Mouse (Mus musculus) c-Kit-positive CD71-positive TER-119-positive erythroid progenitor cells, embryonic 14.5 days (primary cell): Measurements from ENCODE around the gene Nipsnap1.

Source experiments
- DNase-seq: peaks from one replicate; pipeline ENCODE4 v3.0.0-alpha.2; 2013; ENCODE audit warnings: low spot score

Nipsnap1 gene

DNA sequence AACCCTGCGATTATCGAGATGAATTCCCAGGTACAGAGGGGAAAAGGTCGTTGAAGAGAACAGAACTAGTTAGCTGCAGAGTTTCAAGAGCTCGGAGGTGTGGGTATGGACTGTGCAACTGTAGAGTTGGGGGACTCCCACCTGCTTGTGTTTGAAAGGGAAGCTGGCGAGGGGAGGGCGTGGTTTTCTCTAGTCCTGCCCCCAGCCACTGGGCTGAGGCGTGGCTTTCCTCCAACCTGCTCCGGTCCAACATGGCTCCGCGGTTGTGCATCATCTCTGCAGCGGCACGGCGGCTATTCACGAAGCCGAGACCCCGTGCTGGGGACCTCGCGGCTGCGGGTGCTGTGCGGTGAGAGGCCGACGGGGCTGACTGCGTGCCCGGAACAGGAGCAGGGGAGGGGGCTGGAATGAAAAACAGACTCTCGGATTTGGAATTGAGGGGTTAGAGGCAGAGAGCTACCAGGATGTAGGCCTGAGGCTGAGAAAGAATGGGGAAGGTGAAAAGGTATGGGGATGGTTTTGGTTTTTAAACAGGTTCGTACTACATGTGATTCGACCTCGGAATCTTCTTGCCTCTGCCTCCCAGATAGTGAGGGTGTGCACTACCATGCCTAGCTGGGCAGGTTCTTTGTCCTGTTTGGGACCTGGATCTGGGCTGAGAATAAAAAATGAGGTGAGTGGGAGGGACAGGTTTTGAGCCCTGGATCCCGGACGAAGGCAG lies at the start of gene Nipsnap1:
Nipsnap1 (plus strand) TSS at position 197 of the 721 bp plus-strand sequence.
- peak; percentile 69 for DNase-seq

DNA sequence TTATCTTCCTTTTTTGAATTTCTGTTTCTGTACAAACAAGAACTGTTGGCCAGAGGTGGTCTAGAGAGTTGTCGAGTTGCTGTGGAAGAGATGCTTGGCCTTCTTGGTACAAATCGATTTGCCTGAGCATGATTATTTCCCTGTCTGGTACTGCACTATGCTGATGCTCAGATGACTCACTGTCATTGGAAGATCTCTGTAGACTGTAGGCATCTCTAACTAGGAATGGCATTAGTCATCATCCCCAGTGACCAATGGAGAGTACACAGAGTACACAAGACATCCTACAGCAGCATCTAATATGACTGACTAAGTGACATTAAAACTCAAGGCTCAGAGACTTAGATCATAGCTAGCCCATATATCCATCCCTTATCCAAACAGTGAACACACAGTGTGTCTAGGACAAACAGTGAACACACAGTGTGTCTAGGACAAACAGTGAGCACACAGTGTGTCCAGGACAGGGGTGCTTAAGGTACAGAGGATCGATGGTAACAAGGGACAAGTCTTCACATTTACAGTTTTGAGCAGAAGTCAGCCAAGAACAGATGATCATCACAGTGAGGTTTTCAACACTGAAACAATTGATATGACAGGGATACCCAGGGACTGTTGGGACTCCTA lies 47.5 kb upstream of the Nipsnap1 start:
- DNase-seq, result no peak

DNA sequence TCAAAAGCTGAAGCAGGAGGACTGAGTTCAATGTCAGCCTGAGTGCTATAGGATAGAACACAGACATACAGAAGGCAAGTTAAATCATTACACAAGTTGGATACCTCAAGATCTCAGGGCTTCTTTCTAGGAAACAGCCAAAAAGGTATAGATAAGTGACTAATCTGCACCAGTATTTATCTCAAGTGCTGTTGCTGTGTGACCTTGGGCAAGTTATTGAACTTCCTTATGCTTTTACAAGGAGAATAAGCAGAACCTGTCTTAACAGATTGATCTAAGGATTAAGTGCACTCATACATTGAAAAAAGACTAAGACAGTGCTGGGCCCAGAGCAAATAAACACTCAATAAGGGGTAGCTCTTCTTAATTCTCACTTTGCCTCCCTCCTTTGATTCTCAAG lies 46.4 kb upstream of the Nipsnap1 start:
- no peak for DNase-seq

DNA sequence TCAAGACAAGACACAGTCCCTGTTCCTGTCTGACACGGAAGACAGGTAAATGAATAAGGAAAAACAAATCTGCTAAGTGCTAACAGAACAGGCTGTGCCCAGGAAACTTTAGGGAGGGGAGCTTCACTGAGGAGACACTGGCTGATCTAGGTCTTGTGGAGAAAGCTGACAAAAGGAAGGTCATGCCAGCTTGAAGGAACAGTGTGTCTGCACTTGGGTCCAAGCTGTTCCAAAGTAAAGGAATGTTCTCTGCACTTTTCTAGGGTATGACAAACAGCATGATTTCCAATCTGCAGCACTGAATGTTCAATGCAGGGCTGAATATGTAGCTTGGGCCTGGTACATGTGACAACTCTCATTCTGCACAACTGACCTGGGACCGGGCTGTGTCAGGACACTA lies 45.8 kb upstream of the Nipsnap1 start:
- DNase-seq, result no peak

DNA sequence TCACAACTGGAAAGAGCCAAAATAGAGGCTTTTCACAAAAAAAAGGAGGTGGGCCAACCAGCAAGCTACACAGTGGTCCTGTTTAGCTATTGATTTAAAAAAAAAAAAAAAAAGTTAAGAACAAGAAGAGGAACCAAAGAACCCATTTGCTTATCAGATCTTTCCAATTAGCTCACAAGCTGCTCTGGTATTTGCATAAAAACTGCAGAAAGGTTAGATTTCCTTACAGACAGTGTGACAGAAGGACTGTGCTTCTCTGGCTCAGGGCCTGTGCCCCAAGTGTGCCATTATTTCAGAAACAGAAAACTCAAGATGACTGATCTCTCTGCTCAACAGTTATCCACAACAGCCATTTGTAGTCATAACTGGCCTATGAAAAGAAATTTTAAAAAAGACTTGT lies 42.7 kb upstream of the Nipsnap1 start:
- no peak for DNase-seq

DNA sequence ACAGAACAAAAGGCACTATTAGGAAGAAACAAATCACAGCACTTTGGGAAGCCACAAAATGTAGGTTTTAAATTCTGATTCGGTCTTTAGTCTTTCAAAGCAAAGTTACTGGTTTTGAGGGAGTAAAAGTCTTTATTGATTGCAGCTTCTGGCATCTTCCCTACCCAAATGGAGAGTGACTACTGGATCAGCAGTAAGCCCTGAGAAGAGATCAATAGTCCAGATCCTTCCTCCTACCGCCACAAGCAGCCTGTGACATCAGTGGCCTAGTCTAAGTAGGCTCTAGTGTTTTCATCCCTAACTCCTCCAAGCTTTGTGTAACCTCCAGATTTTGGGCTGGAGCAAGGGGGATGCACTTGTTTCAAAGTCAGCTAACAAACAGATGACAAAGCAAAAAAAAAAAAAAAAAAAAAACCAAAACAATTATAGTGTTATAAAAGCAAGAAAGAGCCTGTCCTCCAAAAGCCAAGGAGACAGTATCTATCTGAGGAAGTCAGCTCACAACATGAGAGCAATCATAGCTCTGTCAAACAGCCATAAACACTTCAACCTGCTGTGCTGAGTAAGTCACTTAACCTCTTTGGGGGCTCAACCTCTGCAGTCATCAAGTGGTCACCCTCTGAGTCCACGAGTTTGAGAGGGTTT lies 40.3 kb upstream of the Nipsnap1 start:
- no peak for DNase-seq

DNA sequence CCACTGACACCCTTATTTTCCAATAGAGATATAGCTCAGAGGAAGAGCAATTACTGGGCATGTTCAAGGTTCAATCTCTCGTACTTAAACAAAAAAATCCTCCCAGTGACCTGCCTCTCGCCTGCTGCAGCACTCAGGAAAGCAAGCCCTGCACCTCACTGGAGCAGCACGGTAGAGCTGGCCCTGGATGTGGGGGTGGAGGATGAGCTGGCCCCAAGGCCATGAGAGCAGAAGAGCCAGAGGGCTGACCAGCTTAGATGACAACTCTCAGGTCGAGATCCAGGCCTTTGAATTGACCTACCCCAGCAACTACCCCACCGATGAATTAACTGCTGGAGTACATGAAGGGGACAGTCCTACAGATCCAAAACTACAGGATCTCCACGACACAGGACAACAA lies 38.3 kb upstream of the Nipsnap1 start:
- DNase-seq, result no peak

DNA sequence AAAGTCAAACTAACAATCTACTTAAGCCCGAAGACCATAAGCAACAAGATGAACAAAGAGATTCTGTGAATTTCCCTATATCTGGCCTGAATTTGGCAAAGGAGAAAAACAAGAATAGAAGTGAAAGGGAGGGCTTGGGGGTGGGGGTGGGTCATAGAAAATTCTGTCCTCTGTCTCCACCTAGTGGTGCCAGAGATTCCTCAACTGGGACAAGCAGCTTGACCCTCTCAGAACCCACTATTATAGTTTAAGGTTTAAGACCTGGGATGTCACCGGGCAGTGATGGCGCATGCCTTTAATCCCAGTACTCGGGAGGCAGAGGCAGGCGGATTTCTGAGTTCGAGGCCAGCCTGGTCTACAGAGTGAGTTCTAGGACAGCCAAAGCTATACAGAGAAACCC lies 37.0 kb upstream of the Nipsnap1 start:
- DNase-seq, result peak; percentile 40

DNA sequence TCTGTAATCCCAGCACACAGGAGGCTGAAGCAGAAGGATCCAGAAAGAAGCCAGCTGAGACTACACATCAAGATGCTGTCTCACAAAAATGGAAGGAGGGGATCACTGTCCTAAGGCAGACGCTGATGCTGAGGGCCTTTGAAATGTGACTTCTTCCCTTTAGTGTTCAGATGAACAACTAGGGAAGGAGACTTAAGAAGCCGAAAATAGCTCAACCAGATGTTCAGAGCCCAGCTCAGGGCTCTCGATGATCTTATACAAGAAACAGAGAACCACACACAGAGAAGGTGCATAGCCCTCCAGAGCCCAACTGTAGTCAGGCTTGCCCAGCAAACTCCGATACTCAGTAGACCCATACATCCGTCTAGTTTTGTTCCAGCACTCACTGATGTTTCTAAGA lies 36.4 kb upstream of the Nipsnap1 start:
- no peak for DNase-seq

DNA sequence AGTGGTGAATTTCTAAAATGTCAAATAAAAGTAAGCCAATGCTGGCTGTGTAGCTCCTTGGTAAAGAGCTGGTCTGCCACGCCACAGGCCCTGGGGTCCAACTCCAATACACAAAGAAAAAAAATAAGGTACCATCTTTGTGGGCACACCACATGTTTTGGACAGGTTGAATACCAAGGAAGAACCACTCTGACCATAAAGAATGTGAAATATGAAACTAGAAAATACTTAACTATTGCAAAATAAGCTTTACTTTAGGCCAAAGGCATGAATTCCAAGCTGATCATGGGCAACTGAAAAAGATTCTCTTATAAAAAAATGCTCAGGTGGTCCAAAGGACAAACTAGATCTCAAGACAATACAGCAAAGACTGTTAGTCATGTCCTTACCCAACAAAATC lies 35.5 kb upstream of the Nipsnap1 start:
- no peak for DNase-seq

DNA sequence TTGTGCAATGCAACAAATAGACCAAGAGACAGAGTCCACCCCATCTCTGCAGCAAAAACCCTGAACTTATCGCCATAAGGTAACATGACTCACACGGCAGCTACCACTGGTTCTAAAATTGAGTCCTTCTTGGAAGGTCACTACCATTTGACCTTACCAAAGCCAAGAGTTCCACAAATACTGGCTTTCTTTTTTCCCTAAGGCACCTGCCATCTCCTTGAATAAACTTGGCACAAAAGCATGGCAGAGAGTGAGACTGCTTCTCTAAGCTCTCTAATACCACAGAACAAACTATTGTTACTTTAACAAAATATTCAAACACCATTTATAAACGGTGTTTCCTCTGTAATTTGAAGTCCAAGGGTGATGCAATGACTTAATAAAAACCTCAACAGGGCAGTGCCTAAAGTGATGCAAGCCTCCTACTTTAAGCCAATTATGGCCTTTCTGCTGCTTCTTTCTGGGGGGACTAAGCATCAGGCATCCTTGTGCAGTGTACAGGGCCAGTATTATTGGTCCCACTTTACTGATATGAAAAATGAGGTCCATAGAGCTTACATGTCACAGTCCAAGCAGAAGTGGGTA lies 32.7 kb upstream of the Nipsnap1 start:
- no peak for DNase-seq

DNA sequence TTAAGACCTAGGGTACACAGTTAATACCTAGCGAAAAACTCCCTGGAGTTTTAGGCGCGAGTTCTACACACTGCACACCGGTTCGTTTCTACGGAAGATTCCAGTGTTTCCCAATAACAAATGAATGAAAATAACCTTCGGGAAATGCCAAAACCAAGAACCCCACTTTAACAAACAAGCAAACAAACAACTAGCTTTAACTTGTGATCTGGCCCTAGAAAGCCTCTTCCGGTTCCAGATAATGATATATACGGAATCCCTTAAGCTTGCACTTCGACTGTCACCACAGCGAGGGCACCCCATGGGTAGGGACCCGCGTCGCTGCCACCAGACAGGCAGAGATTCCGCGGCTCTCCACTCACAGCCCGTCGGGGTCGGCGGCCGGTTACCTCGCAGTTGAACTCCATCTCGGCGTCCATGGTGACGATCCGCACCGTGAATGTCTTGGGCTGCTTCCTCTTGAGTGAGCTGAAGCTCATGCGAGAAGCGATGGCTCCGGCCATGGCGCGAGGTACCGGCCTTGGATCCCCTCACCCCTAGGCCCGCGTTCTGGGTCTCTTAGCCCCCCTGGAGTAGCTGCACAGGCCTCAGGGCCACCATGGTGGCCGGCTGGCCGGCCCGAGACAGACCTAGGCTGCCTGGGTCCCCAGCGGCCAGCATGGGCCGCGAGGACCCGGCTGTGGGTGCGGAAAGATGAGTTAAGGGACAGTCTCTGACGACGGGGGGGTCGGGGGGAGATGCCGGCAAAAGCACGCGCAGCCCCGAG lies 25.1 kb upstream of the Nipsnap1 start:
- peak; percentile 53 for DNase-seq

DNA sequence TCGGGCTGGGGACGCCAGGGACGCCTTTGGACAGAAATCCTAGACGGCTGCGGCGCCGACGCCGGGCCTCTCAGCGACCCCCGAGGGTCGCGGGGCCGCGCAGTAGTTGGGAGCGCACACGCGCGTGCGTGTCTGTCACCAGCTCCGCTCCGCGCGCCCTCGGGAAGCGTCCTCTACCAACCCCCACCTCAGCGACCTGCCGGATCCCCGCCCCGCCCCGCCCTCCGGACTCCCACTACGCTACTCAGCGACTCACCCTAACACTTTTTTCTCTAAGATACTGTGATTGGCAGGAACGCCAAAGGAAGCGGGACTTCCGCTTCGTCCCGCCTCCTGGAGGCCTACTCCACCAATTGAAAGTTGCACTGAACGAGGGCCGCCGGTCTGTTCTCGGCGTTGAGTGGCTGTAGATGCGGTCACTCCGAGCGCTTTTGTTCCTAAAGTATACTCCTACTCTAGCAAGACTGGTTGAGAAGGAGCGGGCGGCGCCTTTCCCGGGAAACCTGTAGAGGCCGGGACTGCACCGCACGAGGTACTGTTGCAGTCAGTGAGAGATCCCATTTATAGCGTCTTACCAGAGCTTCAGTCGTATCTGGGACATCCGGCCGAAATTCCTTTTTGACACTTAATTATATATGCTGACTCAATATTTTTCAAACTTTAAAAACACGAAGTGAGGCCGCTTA lies 24.4 kb upstream of the Nipsnap1 start, which contains the start of gene Nf2:
Nf2 (minus strand) TSS at position 279 of the 686 bp plus-strand sequence.
- peak; percentile 98 for DNase-seq

DNA sequence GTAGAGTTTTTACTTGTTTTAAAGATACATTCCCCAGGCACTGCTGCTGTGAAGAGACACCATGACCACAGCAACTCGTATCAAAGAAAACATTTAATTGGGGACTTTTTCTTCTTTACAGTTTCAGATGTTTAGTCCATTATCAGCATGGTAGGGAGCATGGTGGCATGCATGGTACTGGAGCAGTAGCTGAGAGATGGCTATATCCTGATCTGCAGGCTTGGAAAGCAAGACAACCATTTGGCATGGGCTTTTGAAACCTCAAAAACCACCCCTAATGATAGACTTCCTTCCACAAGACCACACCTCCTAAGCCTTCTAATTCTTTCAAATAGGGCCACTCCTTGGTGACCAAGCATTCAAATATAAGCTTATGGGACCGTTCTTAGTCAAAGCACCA lies 23.3 kb upstream of the Nipsnap1 start:
- DNase-seq, result no peak

DNA sequence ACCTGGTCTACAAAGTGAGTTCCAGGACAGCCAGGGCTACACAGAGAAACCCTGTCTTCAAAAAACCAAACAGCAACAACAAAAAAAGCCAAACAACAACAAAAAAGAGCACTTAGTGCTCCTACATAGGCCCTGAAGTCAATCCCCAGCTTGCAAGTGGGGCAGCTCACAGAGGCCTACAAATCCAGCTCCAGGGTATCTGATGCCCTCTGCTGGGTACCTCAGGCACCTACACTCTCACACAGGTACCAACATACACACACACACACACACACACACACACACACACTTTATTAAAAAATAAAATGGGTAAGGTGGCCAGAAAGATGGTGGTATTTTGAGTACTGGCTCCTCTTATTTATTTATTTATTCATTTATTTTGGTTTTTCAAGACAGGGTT lies 20.7 kb upstream of the Nipsnap1 start:
- no peak for DNase-seq

DNA sequence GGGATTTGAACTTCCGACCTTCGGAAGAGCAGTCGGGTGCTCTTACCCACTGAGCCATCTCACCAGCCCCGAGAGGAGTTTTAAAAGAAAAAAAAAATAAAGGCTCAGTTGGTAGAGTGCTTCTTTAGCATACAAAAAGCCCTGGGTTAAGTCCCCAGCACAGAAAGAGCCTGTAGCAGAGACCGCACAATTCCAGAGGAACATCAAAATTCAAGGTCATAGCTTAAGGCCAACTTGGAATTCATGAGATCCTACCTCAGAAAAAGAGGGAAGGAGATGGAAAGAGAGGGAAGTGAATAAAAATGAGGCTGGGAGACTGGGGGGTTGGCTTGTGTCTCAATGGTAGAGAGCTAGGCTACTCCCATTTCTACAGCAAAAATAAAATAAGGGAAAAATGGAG lies 19.6 kb upstream of the Nipsnap1 start:
- no peak for DNase-seq

DNA sequence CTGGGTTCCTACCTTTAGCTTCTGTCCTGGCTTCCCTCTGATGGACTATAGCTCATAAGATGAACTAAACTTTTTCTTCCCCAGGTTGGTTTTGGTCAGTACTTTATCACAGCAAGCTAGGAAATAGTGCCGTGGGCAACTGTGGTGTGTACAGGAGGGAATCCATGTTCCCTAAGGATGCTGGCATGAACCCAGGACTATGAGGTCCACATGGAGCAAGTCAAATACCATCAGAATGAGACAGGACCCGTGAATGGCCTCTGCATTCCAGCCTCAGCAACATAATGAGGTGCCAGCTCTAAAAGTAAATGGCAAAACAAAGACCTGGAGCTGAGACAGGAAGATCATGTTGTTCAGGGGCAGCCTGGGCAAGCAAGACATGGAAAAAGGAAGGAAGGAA lies 15.3 kb upstream of the Nipsnap1 start:
- DNase-seq, result no peak

DNA sequence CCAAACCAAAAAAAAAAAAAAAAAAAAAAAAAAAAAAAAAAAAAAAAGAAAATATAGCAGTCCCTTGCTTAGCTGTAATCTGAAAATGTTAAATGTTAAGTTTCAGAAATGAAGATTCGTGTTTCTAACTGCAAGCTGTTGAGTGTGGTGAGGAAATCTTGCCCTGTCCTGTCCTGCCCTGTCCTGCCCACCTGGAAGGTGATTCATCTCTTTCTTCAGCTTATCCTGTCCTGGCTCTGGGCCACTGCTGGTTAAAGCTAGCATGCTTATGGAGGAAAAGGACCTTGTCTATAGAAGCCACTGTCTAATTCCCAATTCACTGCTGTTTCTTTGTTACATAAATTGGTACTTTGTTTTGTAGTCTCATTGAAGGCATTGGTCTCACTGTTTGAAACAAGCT lies 12.8 kb upstream of the Nipsnap1 start:
- DNase-seq, result no peak

DNA sequence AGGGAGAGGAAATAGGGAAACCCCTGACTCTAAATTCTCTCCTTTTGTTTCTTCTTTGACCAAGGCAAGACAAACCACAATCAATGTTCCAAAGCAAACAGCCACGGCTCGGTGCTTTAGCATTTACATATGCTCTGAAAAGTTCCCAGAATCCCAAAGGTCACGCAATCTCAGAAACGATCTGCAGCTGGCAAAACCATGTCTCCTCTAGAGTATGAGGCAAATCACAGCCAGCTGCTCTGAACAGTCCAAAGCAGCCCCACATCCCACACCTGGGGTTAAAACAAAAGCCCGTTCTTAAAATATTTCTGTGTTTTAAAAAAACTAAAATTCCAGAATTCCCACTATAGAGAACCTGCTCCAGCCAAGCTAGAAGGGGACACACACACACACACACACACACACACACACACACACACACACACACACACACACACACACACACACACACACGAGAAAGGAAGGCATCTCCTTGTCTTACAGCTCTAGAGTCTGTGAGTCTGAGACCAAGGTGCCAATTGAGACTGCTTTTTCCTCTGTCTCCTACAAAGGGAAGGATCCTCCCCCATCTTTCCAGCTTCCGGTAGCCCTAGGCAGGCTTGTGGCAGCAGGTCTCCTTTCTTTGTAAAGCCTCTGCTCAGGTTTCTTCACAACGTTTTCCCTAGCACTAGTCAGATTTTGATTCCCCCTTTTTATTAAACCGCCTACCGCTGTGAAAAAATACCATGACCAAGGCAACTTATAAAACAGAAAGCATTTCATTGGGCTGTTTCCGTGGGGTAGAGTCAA lies 11.7 kb upstream of the Nipsnap1 start:
- no peak for DNase-seq

DNA sequence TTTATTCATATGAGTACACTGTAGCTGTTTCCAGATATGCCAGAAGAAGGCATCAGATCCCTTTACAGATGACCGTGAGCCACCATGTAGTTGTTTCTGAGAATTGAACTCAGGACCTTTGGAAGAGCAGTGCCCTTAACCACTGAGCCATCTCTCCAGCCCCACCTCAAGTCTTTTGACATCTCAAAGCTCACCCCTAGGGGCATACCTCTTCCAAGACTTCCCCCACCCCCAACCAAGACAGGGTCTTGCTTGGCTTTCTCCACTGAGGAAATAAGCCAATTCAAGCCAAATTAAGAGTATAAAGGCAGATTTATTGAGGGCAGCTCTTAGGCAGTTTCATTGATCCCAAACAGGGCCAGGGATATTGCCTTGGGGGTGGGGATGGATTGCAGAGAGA lies 11.0 kb upstream of the Nipsnap1 start:
- no peak for DNase-seq
